Mouse (Mus musculus) hindbrain, embryonic 10.5 days (tissue): ENCODE results near the gene Kpnb1. TPM values are rescaled to one million over a fixed set of nuclear protein-coding genes. Genes with fewer than 3 reads are reported as not detected.
A peak's percentile ranks its signal among the peaks of the same experiment; 100 is the strongest.

Experiments used
- DNase-seq: peaks from one replicate; pipeline ENCODE4 v3.0.0-alpha.2; 2017; ENCODE audit warnings: low spot score
- H3K27ac ChIP-seq: fragments of 300-500 bp; sonication (generic); 2 replicates; pipeline ENCODE4 v1.5.1; 2016; ENCODE audit warnings: mild to moderate bottlenecking, moderate library complexity
- H3K27me3 ChIP-seq: fragments of 300-500 bp; sonication (generic); 2 replicates; pipeline ENCODE4 v1.6.1; 2016; ENCODE audit warnings: mild to moderate bottlenecking; ENCODE audit not compliant: poor library complexity, insufficient read depth, severe bottlenecking
- H3K36me3 ChIP-seq: fragments of 300-500 bp; sonication (generic); 2 replicates; pipeline ENCODE4 v1.6.1; 2016; ENCODE audit warnings: mild to moderate bottlenecking, moderate library complexity
- H3K4me1 ChIP-seq: fragments of 300-500 bp; sonication (generic); replicated peaks from 2 replicates; pipeline ENCODE4 v1.6.1; 2016; ENCODE audit warnings: mild to moderate bottlenecking
- H3K4me3 ChIP-seq: fragments of 300-500 bp; sonication (generic); 2 replicates; pipeline ENCODE4 v1.5.1; 2016; ENCODE audit warnings: mild to moderate bottlenecking, moderate library complexity
- H3K9me3 ChIP-seq: fragments of 300-500 bp; sonication (generic); 2 replicates; pipeline ENCODE4 v1.6.1; 2016; ENCODE audit warnings: mild to moderate bottlenecking, moderate library complexity
- WGBS: fragments of 180-500 bp; shearing (Covaris S2); methylation state at CpG from one replicate; pipeline ENCODE4 v1.1.7; 2016; 5-methylcytosine and 5-hydroxymethylcytosine counted together
- polyA plus RNA-seq: library from polyadenylated mRNA; unstranded; fragments of >200 nt; fragmentation: Nextera tagmentation; extraction: Ambion mirVana; gene quantifications from 2 replicates; pipeline ENCODE4 v1.2.1, GENCODE M21; 2016

Gene Kpnb1
- polyA plus RNA-seq, result 62.5 and 88.4 TPM in 2 replicates

DNA sequence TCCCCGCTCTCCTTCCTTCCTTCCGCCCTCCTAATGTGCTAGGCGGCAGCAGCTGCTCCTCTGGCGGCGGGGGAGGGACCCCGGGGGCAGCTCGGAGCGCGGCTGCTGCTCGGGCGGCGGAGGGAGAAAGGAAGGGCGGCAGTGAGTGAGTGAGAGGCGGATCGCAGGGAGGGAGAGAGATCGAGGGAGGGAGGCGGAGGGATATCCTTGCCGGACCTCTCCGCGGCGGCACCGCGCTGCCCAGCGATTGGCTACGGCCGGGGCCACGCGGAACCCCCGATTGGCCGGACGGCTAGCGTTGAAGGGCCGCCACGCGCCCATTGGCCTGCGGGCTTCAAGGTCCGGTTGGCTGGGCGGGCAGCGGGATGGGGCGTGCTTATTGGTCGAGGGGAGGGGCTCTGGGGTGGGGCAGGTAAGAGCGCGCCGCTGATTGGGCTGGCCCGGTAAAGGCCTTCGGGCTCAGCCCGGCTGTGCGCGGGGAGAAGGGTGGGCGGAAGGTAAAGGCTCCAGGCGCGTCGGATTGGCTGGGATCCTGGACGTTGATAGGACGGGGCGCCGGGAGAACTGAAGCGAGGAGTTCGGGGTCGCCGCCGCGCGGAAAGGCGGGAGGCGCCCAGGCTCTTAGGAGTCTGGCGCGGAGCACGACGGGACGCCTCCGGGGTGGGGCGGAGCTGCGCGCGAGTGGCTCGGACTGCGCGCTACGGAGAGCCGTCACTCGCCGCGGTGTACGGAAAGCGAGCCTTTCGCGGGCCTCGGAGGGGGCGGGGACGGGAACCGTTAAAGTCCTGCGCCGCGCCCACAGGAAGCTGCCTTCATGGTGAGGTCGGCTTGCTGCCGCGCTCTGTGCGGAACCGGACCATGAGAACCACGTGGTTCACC is at the start of gene Kpnb1:
Kpnb1 (minus strand) TSS at position 118 of the 879 bp plus-strand sequence.
- Histone ChIP-seq H3K27me3 (no peaks in the 10 kb centered on the region), H3K4me3 (peak within 1 kb of the TSS; percentile 92), H3K9me3 (no peaks in the 10 kb centered on the region), H3K27ac (peak within 1 kb of the TSS; percentile 99), H3K4me1 (peaks cover 41% of the 10 kb centered on the region), H3K36me3 (peaks cover 58% of the 10 kb centered on the region)
- peak; percentile 100 for DNase-seq
- under 1% methylated on average over 99 of the region's 101 CpGs for WGBS

GRCm38 (mm10) chr11:97232436-97232835 is 44.8 kb upstream of the Kpnb1 start:
- Histone ChIP-seq H3K36me3 (peaks cover 97% of the 10 kb centered on the region), H3K9me3 (no peaks in the 10 kb centered on the region), H3K4me3 (no peak overlapping the region), H3K27me3 (no peaks in the 10 kb centered on the region), H3K4me1 (no peaks in the 10 kb centered on the region), H3K27ac (no peak overlapping the region)
- 98% methylated on average over 5 of the region's 5 CpGs for WGBS
- DNase-seq, result no peak

- H3K4me1 ChIP-seq, result no peaks in the 10 kb centered on the region
- H3K27me3 ChIP-seq, result no peaks in the 10 kb centered on the region
- no peak overlapping the region for H3K4me3 ChIP-seq
- peaks cover 96% of the 10 kb centered on the region for H3K36me3 ChIP-seq
- 88% methylated on average over 2 of the region's 2 CpGs for WGBS
- H3K9me3 ChIP-seq, result no peaks in the 10 kb centered on the region
- no peak overlapping the region for H3K27ac ChIP-seq
- DNase-seq, result no peak
Measured at GRCm38 (mm10) chr11:97229396-97229795, 41.7 kb upstream of the Kpnb1 start.

- Histone ChIP-seq H3K9me3 (no peaks in the 10 kb centered on the region), H3K36me3 (peaks cover 96% of the 10 kb centered on the region), H3K27ac (no peak overlapping the region), H3K27me3 (no peaks in the 10 kb centered on the region), H3K4me3 (no peak overlapping the region), H3K4me1 (no peaks in the 10 kb centered on the region)
- no peak for DNase-seq
- 94% methylated on average over 7 of the region's 7 CpGs for WGBS
Measured at GRCm38 (mm10) chr11:97228985-97229384, 41.3 kb upstream of the Kpnb1 start.

DNA sequence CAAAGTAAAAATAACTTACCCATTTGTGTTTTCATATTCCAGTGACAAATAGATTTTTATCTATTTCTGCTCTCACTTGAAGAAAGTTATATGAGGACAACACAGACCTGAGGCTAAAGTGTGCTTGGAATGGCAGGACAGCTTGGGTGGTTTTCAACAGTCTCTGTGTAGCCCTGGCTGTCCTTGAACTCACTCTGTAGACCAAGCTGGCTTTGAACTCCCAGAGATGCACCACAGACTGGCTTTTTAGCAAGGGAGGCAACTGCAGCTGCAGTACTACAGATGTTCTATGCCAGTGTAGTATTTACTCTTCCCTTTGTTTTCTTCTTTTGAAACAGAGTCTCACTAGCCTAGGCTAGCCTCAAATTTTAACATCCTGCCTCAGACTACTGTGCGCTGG is 38.5 kb upstream of the Kpnb1 start:
- 98% methylated on average over 1 of the region's 1 CpGs for WGBS
- H3K4me1 ChIP-seq, result no peaks in the 10 kb centered on the region
- no peak overlapping the region for H3K27ac ChIP-seq
- H3K4me3 ChIP-seq, result no peak overlapping the region
- H3K27me3 ChIP-seq, result no peaks in the 10 kb centered on the region
- no peak for DNase-seq
- H3K36me3 ChIP-seq, result peaks cover 98% of the 10 kb centered on the region
- no peaks in the 10 kb centered on the region for H3K9me3 ChIP-seq

DNA sequence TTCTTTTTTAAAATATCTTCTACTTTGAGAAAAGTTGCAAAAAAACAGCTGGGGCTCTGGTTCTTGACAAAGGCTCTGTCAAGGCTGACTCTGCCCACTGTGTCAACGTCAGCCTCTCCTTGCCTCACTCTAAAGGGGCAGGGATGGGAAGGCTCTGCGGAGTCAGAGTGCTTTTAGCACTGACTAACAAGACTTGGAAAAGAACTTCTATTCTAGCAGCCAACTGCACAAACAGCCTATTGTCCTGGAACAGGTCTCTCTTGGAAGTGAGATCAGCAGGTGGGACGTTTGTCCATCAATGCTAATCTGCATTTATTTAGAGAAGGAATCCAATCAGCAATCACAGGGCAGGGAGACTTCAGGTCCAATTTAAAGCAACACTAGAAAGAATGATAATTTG is 35.8 kb upstream of the Kpnb1 start:
- H3K27me3 ChIP-seq, result no peaks in the 10 kb centered on the region
- peaks cover 98% of the 10 kb centered on the region for H3K36me3 ChIP-seq
- H3K9me3 ChIP-seq, result no peaks in the 10 kb centered on the region
- H3K4me1 ChIP-seq, result no peaks in the 10 kb centered on the region
- no peak overlapping the region for H3K27ac ChIP-seq
- H3K4me3 ChIP-seq, result no peak overlapping the region
- DNase-seq, result no peak
- WGBS, result 45% methylated on average over 3 of the region's 3 CpGs

GRCm38 (mm10) chr11:97221611-97222010 is 33.9 kb upstream of the Kpnb1 start:
- WGBS, result 96% methylated on average over 2 of the region's 2 CpGs
- no peak for DNase-seq
- H3K27ac ChIP-seq, result no peak overlapping the region
- no peak overlapping the region for H3K4me3 ChIP-seq
- no peaks in the 10 kb centered on the region for H3K4me1 ChIP-seq
- H3K9me3 ChIP-seq, result no peaks in the 10 kb centered on the region
- H3K36me3 ChIP-seq, result peaks cover 98% of the 10 kb centered on the region
- no peaks in the 10 kb centered on the region for H3K27me3 ChIP-seq

- Histone ChIP-seq H3K27ac (no peak overlapping the region), H3K27me3 (no peaks in the 10 kb centered on the region), H3K4me3 (no peak overlapping the region), H3K9me3 (no peaks in the 10 kb centered on the region), H3K36me3 (peaks cover 98% of the 10 kb centered on the region), H3K4me1 (no peaks in the 10 kb centered on the region)
- 90% methylated on average over 3 of the region's 3 CpGs for WGBS
- no peak for DNase-seq
Measured at GRCm38 (mm10) chr11:97220211-97220610, 32.5 kb upstream of the Kpnb1 start.

GRCm38 (mm10) chr11:97214411-97214810 is 26.7 kb upstream of the Kpnb1 start:
- WGBS, result 90% methylated on average over 5 of the region's 5 CpGs
- Histone ChIP-seq H3K27ac (no peak overlapping the region), H3K4me3 (no peak overlapping the region), H3K27me3 (no peaks in the 10 kb centered on the region), H3K4me1 (no peaks in the 10 kb centered on the region), H3K36me3 (peaks cover 99% of the 10 kb centered on the region), H3K9me3 (no peaks in the 10 kb centered on the region)
- no peak for DNase-seq

DNA sequence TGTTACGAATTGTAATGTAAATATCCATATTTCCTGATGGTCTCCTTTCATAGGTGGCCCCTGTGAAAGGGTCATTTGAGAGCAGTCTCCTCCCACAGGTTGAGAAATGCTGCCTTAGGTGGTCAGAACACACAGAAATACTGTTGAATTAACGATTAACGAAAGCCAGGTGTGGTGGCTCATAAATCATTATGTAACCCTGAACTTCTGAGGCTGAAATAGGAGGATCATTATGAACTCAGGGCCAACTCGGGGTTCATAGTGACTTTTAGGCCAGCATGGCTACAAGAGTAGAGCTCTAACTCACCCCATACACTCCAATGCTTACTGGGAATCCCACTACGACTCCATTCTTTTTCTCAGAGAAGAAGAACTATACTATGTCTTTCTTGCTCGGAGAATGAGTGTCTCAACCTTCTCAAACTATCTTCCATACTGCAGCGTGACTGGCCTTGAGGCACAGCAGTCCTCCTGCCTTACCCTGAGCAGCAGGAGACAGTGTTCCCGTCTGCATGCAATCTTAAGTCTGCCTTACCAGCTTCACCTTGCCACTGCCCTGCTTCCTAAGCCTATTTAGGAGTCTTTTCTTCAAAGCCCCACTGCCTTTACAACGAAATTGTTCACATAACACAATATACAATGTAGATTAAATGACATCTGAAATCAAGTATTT is 23.2 kb upstream of the Kpnb1 start:
- DNase-seq, result no peak
- no peaks in the 10 kb centered on the region for H3K27me3 ChIP-seq
- H3K27ac ChIP-seq, result no peak overlapping the region
- WGBS, result 91% methylated on average over 9 of the region's 9 CpGs
- no peak overlapping the region for H3K4me3 ChIP-seq
- no peaks in the 10 kb centered on the region for H3K4me1 ChIP-seq
- H3K9me3 ChIP-seq, result no peaks in the 10 kb centered on the region
- peaks cover 98% of the 10 kb centered on the region for H3K36me3 ChIP-seq

DNA sequence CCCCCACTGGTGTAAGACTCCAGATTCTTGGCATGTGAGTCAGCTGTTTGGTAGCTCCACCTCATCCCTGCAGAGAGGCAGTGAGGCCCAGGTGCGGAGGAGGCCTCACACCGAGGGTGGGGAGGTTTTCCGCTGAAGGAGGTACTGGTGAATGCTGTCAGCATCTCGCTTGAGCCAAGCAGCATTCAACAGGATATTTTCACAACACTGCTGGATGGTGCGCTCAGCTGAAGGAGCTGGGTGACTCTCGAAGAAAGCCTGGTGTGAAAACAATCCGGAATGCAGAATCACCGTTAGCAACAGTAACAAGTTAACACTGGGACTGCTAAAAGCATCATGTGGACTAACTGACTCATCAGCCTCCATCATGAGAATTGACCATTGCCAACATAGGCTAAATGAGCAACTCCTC is 19.3 kb upstream of the Kpnb1 start:
- H3K36me3 ChIP-seq, result peaks cover 69% of the 10 kb centered on the region
- WGBS, result 85% methylated on average over 8 of the region's 8 CpGs
- H3K4me3 ChIP-seq, result no peak overlapping the region
- no peak for DNase-seq
- H3K4me1 ChIP-seq, result no peaks in the 10 kb centered on the region
- H3K9me3 ChIP-seq, result no peaks in the 10 kb centered on the region
- H3K27me3 ChIP-seq, result no peaks in the 10 kb centered on the region
- no peak overlapping the region for H3K27ac ChIP-seq

- Histone ChIP-seq H3K36me3 (peaks cover 4% of the 10 kb centered on the region; the same call in 1 of the 2 replicates), H3K27ac (no peak overlapping the region), H3K27me3 (no peaks in the 10 kb centered on the region), H3K4me3 (no peak overlapping the region), H3K9me3 (no peaks in the 10 kb centered on the region), H3K4me1 (no peaks in the 10 kb centered on the region)
- WGBS, result 85% methylated on average over 6 of the region's 6 CpGs
- DNase-seq, result no peak
Measured at GRCm38 (mm10) chr11:97199519-97199918, 11.8 kb upstream of the Kpnb1 start.

DNA sequence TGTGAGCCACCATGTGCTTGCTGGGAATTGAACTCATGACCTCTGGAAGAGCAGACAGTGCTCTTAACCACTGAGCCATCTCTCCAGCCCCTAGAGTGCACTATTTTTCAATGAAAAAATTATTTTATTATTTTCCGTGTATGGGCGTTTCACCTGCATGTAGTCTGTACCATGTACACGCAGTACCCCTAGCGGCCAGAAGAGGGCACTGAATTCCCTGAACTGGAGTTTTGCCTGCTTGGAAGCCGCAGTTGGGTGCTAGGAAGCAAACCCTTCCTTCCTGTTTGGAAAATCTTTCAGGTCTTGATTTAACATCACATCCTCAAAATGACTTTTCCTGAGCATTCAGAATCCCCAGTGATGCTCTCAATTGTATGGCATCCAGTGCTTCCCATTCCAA is 10.9 kb upstream of the Kpnb1 start:
- peak; percentile 56 for DNase-seq
- Histone ChIP-seq H3K36me3 (peaks cover 7% of the 10 kb centered on the region; the same call in 1 of the 2 replicates), H3K4me1 (no peaks in the 10 kb centered on the region), H3K4me3 (no peak overlapping the region), H3K27me3 (no peaks in the 10 kb centered on the region), H3K27ac (no peak overlapping the region), H3K9me3 (no peaks in the 10 kb centered on the region)
- 16% methylated on average over 5 of the region's 5 CpGs for WGBS
